Mouse (Mus musculus): ENCODE results near the gene Gbp5. TPM values are rescaled to one million over a fixed set of nuclear protein-coding genes. Genes with fewer than 3 reads are reported as not detected.
A peak's percentile ranks its signal among the peaks of the same experiment; 100 is the strongest.

Gbp5 gene
- polyA plus RNA-seq, 1 experiment from 2014 or later = 0.18 TPM

DNA sequence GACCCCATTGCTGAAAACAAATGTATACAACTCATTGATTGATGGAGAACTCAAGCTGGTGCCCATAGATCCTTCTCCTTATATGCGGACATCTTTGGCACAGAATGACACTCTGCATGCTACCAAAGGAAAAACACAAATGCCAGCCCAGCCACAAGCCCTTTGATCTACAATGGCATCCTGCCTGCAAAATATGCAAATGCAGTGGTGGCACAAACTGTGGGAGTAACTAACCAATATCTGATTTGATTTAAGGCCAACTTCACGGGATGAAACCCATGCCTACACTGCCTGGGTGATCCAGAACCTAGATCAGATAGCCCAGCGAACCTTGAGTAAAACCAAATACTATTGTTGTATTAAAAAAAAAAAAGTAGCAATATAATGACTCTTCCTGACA, 52.9 kb downstream of the Gbp5 start:
- 81% methylated on average over 3 of the region's 3 CpGs for WGBS
- Histone ChIP-seq H3K9ac (ENCODE audit: low read length) (no peak overlapping the region), H3K36me3 (ENCODE audit: control insufficient read depth, insufficient read depth, low read length) (0 out of 2 replicates have a peak, but pooled peaks cover 2% of the 10 kb centered on the region), H3K27me3 (ENCODE audit: control insufficient read depth, insufficient read depth, low read length) (no peaks in the 10 kb centered on the region), H3K4me1 (replicated peaks; ENCODE audit: control insufficient read depth, insufficient read depth) (no peaks in the 10 kb centered on the region), H3K27ac (replicated peaks) (no peak overlapping the region), H3K4me3 (ENCODE audit: low read depth, low read length) (no peak overlapping the region), H3K9me3 (ENCODE audit: control insufficient read depth, low read length) (no peaks in the 10 kb centered on the region), H3K4me2 (replicated peaks; ENCODE audit: low read depth) (no peak overlapping the region)
- ATAC-seq (ENCODE audit: low FRiP score, low TSS enrichment) = no peak
- TF ChIP-seq CTCF (IDR thresholded peaks at IDR 0.05; ENCODE audit: low read depth) (no peak), EP300 (optimal IDR thresholded peaks at IDR 0.05) (no peak)
- no peak for DNase-seq (ENCODE audit: low spot score)

DNA sequence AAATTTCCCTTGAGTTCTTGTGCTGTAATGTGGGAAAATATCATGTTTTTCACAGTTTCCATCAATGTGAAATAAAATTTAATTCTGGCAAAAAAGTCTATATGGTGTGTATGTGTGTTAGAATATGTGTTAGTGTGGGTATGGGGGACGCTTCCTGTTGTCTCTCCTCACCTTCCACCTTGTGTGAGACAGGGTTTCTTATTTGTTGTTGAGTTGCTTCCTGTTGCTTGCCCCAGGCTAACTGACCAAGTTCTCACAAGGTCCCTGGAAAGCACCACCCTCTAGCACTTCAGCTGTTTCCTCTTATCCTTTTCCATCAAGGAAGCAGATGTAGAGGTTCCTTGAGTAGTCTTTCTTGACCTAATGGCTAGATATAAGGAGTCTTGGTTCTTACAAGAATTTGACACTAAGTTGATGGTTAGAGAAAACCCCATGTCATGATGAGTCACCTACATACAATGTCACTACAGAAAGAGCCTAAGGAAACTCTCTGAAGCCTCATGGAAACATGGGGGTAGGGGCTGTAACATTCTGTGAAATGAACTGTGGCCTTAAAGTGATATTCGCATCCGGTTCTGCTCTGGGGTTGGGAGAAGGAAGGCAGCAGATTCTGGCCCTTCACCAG, 56.4 kb downstream of the Gbp5 start:
- no peak for DNase-seq (ENCODE audit: low spot score)
- 84% methylated on average over 3 of the region's 3 CpGs for WGBS
- Histone ChIP-seq H3K4me1 (replicated peaks; ENCODE audit: control insufficient read depth, insufficient read depth) (no peaks in the 10 kb centered on the region), H3K4me3 (ENCODE audit: low read depth, low read length) (no peak overlapping the region), H3K4me2 (replicated peaks; ENCODE audit: low read depth) (no peak overlapping the region), H3K9me3 (ENCODE audit: control insufficient read depth, low read length) (no peaks in the 10 kb centered on the region), H3K9ac (ENCODE audit: low read length) (no peak overlapping the region), H3K27ac (replicated peaks) (no peak overlapping the region), H3K36me3 (ENCODE audit: control insufficient read depth, insufficient read depth, low read length) (0 out of 2 replicates have a peak, but pooled peaks cover 2% of the 10 kb centered on the region), H3K27me3 (ENCODE audit: control insufficient read depth, insufficient read depth, low read length) (no peaks in the 10 kb centered on the region)
- TF ChIP-seq EP300 (optimal IDR thresholded peaks at IDR 0.05) = no peak
- TF ChIP-seq CTCF (IDR thresholded peaks at IDR 0.05; ENCODE audit: low read depth) = no peak
- no peak for ATAC-seq (ENCODE audit: low FRiP score, low TSS enrichment)

DNA sequence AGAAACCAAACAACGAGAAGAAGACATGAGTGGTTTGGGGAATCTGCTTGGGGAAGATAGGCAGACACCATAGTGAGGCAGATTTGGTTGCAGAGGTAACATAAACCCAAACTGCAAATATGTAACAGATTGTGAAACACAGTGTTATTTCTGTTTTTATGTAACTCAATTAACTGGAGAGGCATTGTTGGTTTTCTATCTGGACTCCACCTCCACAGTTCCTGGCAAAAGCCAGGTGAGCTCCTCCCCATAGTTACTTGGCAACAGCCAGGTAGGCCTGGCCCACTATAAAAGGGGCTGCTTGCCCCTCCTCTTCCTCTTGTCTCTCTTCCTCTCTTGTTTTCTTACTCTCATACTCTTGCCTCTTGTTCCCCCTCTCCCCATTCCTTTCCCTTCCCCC, 60.8 kb downstream of the Gbp5 start:
- ATAC-seq (ENCODE audit: low FRiP score, low TSS enrichment) (no peak), DNase-seq (ENCODE audit: low spot score) (no peak)
- TF ChIP-seq EP300 (optimal IDR thresholded peaks at IDR 0.05) = no peak
- no peak for TF ChIP-seq CTCF (IDR thresholded peaks at IDR 0.05; ENCODE audit: low read depth)
- Histone ChIP-seq H3K27me3 (ENCODE audit: control insufficient read depth, insufficient read depth, low read length) (no peaks in the 10 kb centered on the region), H3K4me1 (replicated peaks; ENCODE audit: control insufficient read depth, insufficient read depth) (no peaks in the 10 kb centered on the region), H3K9ac (ENCODE audit: low read length) (no peak overlapping the region), H3K4me3 (ENCODE audit: low read depth, low read length) (no peak overlapping the region), H3K9me3 (ENCODE audit: control insufficient read depth, low read length) (no peaks in the 10 kb centered on the region), H3K36me3 (ENCODE audit: control insufficient read depth, insufficient read depth, low read length) (no peaks in the 10 kb centered on the region), H3K27ac (replicated peaks) (no peak overlapping the region), H3K4me2 (replicated peaks; ENCODE audit: low read depth) (no peak overlapping the region)
- 75% methylated on average over 1 of the region's 1 CpGs for WGBS

DNA sequence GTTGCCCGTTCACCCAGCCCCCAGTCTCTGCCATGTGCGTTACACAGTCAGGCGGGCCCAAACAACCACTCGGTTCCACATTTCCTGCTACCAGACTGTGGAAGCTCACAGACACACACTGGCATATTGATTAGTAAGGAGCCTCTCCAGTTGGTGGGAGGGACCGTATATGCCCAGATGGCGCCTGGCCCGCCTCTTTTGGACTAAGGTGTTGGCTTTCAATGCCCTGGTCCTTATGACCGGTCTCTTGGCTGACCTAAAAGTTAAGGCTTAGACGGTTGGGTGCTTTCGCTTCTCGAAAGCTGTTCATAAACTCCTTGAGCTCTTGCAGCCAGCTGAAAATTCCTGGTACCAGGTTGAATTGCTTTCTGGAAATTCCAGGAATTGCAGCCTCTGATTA, 61.8 kb downstream of the Gbp5 start:
- no peak overlapping the region for H3K4me3 ChIP-seq (ENCODE audit: low read depth, low read length)
- H3K9ac ChIP-seq (ENCODE audit: low read length) = no peak overlapping the region
- H3K27ac ChIP-seq (replicated peaks) = no peak overlapping the region
- H3K4me1 ChIP-seq (replicated peaks; ENCODE audit: control insufficient read depth, insufficient read depth) = no peaks in the 10 kb centered on the region
- no peaks in the 10 kb centered on the region for H3K36me3 ChIP-seq (ENCODE audit: control insufficient read depth, insufficient read depth, low read length)
- H3K27me3 ChIP-seq (ENCODE audit: control insufficient read depth, insufficient read depth, low read length) = no peaks in the 10 kb centered on the region
- no peak for ATAC-seq (ENCODE audit: low FRiP score, low TSS enrichment)
- no peak for DNase-seq (ENCODE audit: low spot score)
- no peak overlapping the region for H3K4me2 ChIP-seq (replicated peaks; ENCODE audit: low read depth)
- WGBS = 90% methylated on average over 11 of the region's 11 CpGs
- TF ChIP-seq EP300 (optimal IDR thresholded peaks at IDR 0.05) (no peak), CTCF (IDR thresholded peaks at IDR 0.05; ENCODE audit: low read depth) (no peak)
- H3K9me3 ChIP-seq (ENCODE audit: control insufficient read depth, low read length) = no peaks in the 10 kb centered on the region

DNA sequence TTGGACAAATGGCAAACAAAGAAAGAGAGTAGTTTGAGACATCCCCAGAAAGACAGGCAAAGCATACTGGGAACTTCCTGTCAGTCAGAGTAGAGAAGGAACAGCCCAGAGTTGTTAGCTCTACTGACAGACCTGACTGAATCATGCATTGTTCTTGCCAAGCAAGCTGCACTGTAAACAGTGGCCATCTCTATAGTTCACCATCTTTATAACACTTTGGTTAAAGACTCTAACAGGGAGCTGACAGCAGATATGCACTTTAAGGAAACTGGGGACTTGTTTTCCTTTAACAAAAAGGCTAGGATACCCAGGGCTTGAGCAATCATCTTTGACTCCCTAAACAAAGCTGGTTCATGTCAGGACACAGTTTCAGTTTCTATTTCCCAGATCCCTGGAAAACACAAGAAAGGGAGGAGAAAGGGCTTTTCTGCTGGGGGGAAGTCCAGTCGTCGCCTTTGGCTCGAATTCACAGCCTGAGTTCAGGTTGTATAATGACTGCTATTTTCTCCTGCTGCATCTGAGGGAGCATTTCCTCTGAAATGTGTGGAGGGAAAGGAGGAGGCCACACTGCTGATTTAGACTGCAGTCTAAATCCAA, 66.0 kb downstream of the Gbp5 start, which contains the start of gene Gbp3:
Gene Gbp3, plus strand, starts transcription at position 395 of the 597 bp plus-strand sequence.
- peak within 1 kb of the TSS; percentile 69 for H3K27ac ChIP-seq (replicated peaks)
- no peak for ATAC-seq (ENCODE audit: low FRiP score, low TSS enrichment)
- no peak for DNase-seq (ENCODE audit: low spot score)
- H3K4me3 ChIP-seq (ENCODE audit: low read depth, low read length) = peak within 1 kb of the TSS; percentile 40
- H3K4me2 ChIP-seq (replicated peaks; ENCODE audit: low read depth) = peak within 1 kb of the TSS; percentile 57
- H3K9me3 ChIP-seq (ENCODE audit: control insufficient read depth, low read length) = no peaks in the 10 kb centered on the region
- H3K36me3 ChIP-seq (ENCODE audit: control insufficient read depth, insufficient read depth, low read length) = no peaks in the 10 kb centered on the region
- WGBS = 28% methylated on average over 3 of the region's 3 CpGs
- H3K4me1 ChIP-seq (replicated peaks; ENCODE audit: control insufficient read depth, insufficient read depth) = no peaks in the 10 kb centered on the region
- H3K27me3 ChIP-seq (ENCODE audit: control insufficient read depth, insufficient read depth, low read length) = no peaks in the 10 kb centered on the region
- H3K9ac ChIP-seq (ENCODE audit: low read length) = peak within 1 kb of the TSS; percentile 47; the same call in 1 of the 2 replicates
- no peak for TF ChIP-seq CTCF (IDR thresholded peaks at IDR 0.05; ENCODE audit: low read depth)
- TF ChIP-seq EP300 (optimal IDR thresholded peaks at IDR 0.05) = no peak

DNA sequence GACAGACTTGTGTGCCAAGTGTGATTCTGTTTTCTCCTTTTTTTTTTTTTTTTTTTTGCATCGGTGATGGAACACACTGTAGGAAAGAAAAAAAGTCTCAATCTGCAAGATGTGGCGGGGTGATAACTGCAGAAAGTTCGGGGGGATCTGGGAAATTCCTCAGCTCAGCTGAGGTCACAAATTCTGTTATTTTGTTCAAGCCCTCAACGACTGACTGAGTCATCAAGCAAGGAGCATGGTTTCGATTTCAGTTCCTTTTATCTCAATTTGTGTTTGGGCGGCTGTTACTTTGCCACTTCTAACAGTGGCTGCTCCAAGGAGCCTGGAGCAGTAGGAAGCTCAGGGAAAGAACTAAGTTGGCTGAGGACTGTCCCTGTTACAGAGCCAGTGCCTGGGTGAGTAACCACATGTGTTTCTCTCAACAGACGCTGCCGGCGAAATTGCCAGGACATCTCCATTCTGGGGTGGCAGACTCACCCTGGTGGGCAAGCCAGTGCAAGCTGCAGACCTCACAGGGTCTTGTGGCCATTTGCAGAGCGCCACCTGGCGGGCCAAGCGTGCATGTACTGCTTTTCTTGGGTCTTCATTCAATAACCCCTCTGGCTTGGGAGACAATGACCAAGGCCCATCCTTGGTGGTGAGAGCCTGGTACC, 66.6 kb downstream of the Gbp5 start:
- H3K4me3 ChIP-seq (ENCODE audit: low read depth, low read length) = peak overlapping the region; percentile 40
- peak; percentile 99 for TF ChIP-seq CTCF (IDR thresholded peaks at IDR 0.05; ENCODE audit: low read depth)
- TF ChIP-seq EP300 (optimal IDR thresholded peaks at IDR 0.05) = no peak
- no peaks in the 10 kb centered on the region for H3K4me1 ChIP-seq (replicated peaks; ENCODE audit: control insufficient read depth, insufficient read depth)
- WGBS = 3% methylated on average over 12 of the region's 12 CpGs
- H3K27ac ChIP-seq (replicated peaks) = peak overlapping the region; percentile 69
- H3K9me3 ChIP-seq (ENCODE audit: control insufficient read depth, low read length) = no peaks in the 10 kb centered on the region
- no peaks in the 10 kb centered on the region for H3K27me3 ChIP-seq (ENCODE audit: control insufficient read depth, insufficient read depth, low read length)
- peak; percentile 84 for ATAC-seq (ENCODE audit: low FRiP score, low TSS enrichment)
- H3K36me3 ChIP-seq (ENCODE audit: control insufficient read depth, insufficient read depth, low read length) = no peaks in the 10 kb centered on the region
- H3K4me2 ChIP-seq (replicated peaks; ENCODE audit: low read depth) = peak overlapping the region; percentile 57
- peak; percentile 80 for DNase-seq (ENCODE audit: low spot score)
- H3K9ac ChIP-seq (ENCODE audit: low read length) = peak overlapping the region; percentile 47; the same call in 1 of the 2 replicates
